Mouse (Mus musculus): Measurements from ENCODE around the gene Pgd.
"Not testable (repeated sequence)": the region's sequence is repeated elsewhere in the genome, so short reads cannot be mapped to it uniquely, and the experiment has no call there.

Gene Pgd

GRCm38 (mm10) chr4:149166215-149166946 is at the start of gene Pgd:
Gene Pgd, minus strand, starts transcription at chr4:149166771.
- peak; percentile 96 for DNase-seq

GRCm38 (mm10) chr4:149215982-149216381 is 49.4 kb upstream of the Pgd start:
- no peak for DNase-seq

GRCm38 (mm10) chr4:149215397-149215796 is 48.8 kb upstream of the Pgd start:
- no peak for DNase-seq

GRCm38 (mm10) chr4:149214468-149214867 is 47.9 kb upstream of the Pgd start:
- not testable (repeated sequence) for DNase-seq

- no peak for DNase-seq
Measured at GRCm38 (mm10) chr4:149213466-149213865, 46.9 kb upstream of the Pgd start.

GRCm38 (mm10) chr4:149211441-149211840 is 44.9 kb upstream of the Pgd start:
- DNase-seq, result not testable (repeated sequence)

- DNase-seq, result no peak
Measured at GRCm38 (mm10) chr4:149202467-149202866, 35.9 kb upstream of the Pgd start.

- DNase-seq, result no peak
Measured at GRCm38 (mm10) chr4:149201110-149201509, 34.5 kb upstream of the Pgd start.

- DNase-seq, result no peak
Measured at GRCm38 (mm10) chr4:149197180-149197579, 30.6 kb upstream of the Pgd start.

- DNase-seq, result no peak
Measured at GRCm38 (mm10) chr4:149191103-149191502, 24.5 kb upstream of the Pgd start.

- DNase-seq, result no peak
Measured at GRCm38 (mm10) chr4:149188563-149188962, 22.0 kb upstream of the Pgd start.

GRCm38 (mm10) chr4:149182755-149183154 is 16.2 kb upstream of the Pgd start:
- no peak for DNase-seq

- DNase-seq, result no peak
Measured at GRCm38 (mm10) chr4:149182192-149182591, 15.6 kb upstream of the Pgd start.

GRCm38 (mm10) chr4:149179573-149179972 is 13.0 kb upstream of the Pgd start:
- DNase-seq, result no peak

GRCm38 (mm10) chr4:149179160-149179559 is 12.6 kb upstream of the Pgd start:
- no peak for DNase-seq

- DNase-seq, result no peak
Measured at GRCm38 (mm10) chr4:149178328-149178727, 11.8 kb upstream of the Pgd start.

GRCm38 (mm10) chr4:149177046-149177445 is 10.5 kb upstream of the Pgd start:
- no peak for DNase-seq

- DNase-seq, result no peak
Measured at GRCm38 (mm10) chr4:149176645-149177044, 10.1 kb upstream of the Pgd start.

- no peak for DNase-seq
Measured at GRCm38 (mm10) chr4:149173661-149174060, 7.1 kb upstream of the Pgd start.

GRCm38 (mm10) chr4:149172666-149173065 is 6.1 kb upstream of the Pgd start:
- no peak for DNase-seq

GRCm38 (mm10) chr4:149172083-149172482 is 5.5 kb upstream of the Pgd start:
- no peak for DNase-seq

GRCm38 (mm10) chr4:149171581-149171981 is 5.0 kb upstream of the Pgd start:
- DNase-seq, result no peak

- no peak for DNase-seq
Measured at GRCm38 (mm10) chr4:149170394-149170931, 3.9 kb upstream of the Pgd start.

GRCm38 (mm10) chr4:149169926-149170325 is 3.4 kb upstream of the Pgd start:
- not testable (repeated sequence) for DNase-seq

GRCm38 (mm10) chr4:149168016-149168415 is 1.4 kb upstream of the Pgd start:
- no peak for DNase-seq

All from thymus, adult 18-20 months (tissue).